Mouse (Mus musculus) v-Abl transformed pro-B cells (cell line): ENCODE results near the gene Vps26b.

ENCODE experiments used
- in situ Hi-C, 2 experiments: fragments of 400-800 bp; cut with MboI; formaldehyde crosslinking; loops; one replicate each; pipeline ENCODE4 v1.15.1; 2025; ENCODE audit not compliant: unreplicated experiment in 2 of 2

The Vps26b gene

DNA sequence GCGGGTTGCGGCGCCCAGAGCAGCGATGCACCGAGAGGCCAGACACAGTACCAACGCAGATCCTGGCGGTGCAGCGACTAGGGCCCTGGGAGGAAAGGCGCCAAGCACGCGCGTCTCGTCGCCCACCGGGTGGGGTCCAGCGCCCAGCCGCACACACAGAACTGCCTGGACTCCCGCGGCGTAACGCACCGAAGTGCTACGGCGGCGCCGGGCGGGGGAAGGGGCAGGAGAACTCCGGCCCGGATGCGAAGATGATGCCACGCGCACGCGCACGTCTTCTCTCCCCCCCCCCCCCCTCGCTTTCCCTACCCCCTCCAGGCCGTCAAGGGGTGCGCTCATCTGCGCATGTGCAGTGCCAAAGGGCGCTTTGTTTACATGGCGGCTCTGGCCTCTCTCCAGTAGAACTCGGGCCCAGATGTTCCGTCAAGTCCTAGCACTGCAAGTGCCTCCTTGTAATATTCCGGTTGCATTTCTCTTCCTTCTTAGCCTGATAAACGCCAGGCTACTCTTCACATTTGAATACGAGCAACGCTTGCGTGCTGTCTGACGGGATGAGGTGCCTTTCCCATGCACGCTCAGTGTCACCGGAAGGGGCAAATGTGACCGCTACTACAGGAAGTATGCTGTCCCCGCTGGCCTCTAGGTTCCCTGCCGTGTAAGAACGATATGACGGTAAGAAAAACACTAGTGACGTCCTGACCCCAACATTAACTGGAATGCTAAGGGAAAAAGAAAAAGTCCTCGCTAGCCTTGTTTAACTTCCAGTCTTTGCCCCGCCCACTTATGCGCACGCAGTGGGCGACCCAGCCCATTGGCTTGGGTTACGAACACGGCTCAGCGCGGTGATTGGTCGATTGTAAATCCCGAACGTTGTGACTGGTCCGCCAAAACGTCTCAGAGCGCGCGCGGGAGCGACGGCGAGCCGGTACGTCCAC, at the start of gene Vps26b, which contains the start of gene Ncapd3:
Vps26b (minus strand) TSS at position 238 of the 935 bp plus-strand sequence.
Ncapd3 (plus strand) TSS at position 348 of the 935 bp plus-strand sequence.
- in situ Hi-C loops = no loop called here

DNA sequence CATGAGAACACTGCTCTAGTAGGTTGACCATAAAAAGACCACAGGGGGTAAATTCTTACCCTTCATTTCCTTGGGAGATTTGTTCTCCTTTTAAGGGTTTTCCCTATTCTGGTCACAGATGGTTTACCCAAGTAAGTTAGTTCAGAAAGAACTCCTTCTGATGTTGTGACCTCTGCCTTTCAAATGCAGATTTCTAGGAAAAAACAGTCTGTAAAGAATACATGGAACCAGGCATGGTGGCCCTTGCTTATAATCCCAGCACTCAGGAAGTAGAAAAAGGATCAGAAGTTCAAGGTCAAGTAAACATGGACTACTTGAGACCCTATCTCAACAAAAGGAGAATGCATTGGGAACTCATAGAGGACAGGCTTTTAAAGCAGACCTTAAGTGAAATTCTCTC, 45.9 kb upstream of the Vps26b start:
- in situ Hi-C loops = no loop called here

GRCm38 (mm10) chr9:27074677-27075076, 44.8 kb upstream of the Vps26b start:
- in situ Hi-C loops = no loop called here

DNA sequence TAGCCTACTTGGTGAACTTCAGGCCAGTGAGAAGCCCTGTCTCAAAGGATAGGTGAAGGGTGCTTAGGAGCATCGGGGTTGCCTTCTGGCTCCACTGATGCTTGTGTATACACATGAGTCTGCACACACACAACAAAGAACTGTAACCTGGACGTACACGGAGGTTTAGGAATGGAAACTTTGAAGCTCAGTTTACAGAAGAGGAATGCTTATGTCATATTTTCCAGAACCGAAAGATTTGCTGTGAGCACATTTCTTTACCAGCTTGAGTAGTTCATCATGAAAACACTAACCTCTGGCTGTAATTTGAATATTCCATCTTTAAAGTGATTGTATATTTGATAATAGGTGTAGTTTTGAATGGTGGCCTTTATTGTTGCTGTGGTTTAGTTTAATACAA, 41.0 kb upstream of the Vps26b start:
- in situ Hi-C loops = no loop called here

DNA sequence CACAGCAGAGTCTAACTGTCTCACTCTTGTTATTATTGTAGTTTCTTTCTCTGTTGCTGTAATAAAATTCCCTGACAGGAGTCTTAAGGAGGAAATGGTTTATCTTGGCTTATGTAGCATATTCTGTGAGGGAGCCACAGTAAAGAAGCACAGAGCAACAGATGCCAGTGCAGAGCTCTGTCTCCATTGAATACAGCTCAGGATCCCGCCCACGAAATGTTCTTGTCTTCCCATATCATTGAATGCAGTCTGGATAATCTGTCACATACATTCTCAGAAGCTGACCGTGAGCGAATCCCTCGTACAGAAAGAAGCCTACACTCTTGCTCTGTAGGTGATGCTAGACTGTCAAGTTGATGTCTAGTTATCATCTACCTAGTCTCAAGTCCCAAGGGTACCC, 28.5 kb upstream of the Vps26b start:
- in situ Hi-C loops = no loop called here

DNA sequence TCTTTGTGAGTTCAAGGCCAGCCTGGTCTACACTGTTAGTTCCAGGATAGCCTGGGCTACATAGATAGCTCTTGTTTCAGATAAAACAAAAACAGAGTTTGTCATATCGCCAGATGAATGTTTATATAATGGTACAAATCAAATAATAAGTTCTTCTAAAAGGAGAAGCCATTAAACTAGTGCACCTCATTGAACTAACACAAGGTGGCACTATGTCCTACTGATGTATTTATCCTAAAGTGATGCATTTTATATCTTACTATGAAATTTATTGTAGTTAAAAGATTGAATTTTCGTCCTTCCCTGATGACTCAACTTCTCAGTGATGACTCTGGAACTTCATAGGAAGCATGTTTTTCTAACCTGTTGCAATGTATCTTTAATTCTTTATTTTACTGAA, 19.6 kb upstream of the Vps26b start:
- in situ Hi-C loops = no loop called here

DNA sequence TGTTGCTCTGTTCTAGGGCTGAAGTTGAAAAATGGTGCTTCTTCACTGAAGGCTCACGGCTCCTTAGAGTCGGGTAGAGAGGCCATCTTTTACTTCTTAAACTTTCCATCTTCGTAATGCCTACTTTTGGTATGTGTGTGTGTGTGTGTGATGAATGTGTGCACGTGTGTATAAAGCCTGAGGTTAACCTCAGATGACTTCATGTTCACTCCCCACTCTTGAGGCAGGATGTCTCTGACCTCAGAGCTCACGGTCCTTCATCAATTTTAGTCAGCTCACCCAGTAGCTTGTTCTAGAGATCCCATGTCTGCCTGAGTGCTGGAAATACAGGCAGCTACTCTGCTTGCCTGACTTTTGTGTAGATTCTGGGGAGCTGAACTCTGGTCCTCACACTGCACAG, 14.0 kb upstream of the Vps26b start:
- in situ Hi-C loops = no loop called here

DNA sequence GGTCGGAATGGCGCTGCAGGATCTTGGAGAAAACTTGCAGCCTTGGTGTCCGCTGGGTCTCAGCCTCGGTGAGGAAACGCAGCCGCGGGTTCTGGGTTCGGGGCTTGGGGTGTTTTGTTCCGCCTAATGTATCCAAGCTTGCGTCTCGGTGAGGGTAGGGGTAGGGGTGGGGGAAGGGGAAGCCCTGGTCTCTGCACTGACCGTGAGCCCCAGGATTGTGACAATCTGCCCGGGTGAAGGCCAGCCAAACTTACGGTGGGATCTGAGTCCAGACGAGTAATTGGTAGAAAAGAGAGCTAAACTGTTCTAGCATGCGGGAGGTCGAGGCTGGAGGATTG, 867 bp upstream of the Vps26b start:
- in situ Hi-C loops = no loop called here

DNA sequence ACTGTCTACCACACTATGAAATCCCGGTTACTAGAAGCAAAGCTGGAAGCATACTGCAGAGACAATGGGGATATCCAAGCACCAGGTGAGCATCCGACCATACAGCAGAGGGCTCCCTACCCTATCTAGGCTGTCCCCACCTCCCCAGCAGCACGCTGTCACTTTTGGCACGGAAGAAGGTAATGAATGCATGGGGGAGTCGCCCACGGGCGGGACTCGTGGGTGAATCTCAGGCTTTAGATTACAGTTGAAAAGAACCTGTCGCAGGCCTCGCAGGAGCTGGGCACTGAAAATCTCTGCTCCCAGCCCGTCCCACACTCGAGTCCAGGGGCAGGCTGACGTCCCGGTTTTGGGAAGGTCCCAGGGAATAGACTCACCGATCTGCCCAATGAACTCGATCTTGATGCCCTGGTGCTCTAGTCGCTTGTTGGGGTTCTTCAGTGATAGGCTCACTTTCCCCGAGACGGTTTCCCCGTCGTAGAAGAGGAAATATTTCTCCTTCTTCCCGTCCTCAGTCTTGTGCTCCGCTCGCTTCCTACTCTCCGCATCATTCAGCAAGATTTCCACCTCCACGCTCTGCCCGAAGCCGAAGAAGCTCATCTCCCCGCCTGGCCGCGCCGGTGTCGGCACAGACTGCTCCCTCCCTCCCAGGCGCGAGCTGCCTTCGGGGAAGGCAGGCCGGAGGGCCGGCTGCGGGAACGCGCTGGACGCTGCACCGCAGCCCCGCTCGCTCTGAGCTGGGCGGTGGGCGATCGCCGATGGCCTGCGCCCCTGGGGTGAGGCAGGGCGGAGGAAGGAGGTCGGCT, 640 bp downstream of the Vps26b start:
- in situ Hi-C loops = no loop called here

DNA sequence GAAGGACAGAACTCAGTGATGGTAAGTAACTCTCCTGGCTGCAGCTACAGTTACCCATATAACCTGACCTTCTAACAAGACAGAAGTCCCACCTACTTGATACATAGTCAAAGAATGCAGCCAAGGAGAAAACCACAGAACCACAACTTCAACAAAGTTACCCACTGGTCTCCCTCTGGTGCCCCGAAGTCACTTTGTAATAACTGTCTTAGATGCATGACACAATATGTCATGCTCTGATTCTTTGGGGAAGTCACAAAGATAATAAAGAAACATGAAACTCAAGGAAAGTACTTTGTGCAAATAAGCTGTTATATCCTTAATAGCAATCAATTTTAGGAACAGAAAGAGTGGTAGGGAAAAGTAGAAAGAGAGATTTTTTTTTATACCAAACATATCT, 3.2 kb downstream of the Vps26b start:
- in situ Hi-C loops = no loop called here

DNA sequence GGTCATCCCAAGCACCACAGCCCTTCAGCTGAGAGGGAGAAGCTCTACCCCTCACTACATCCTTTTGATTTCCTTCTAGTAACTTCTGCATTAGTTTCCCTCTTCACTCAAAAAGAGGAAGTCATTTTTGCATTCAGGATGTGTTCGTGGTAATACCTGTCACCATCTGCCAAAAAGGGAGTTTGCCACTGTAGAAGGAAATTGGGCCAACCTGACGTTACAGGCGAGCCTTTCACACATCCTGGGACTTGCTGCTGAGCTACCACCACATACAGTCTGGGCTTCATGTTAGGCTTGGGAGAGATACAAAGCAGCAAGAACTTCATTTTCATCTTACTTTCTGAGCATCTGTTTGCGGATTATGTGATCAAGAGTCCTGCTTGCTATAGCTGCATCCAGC, 6.2 kb downstream of the Vps26b start:
- in situ Hi-C loops = loop anchor here in 1 of 2 experiments (25.0 kb wide), 1 partner anchor 1886 kb away; no protein-coding TSS in a partner anchor

GRCm38 (mm10) chr9:27018961-27019360, 10.9 kb downstream of the Vps26b start:
- in situ Hi-C loops = loop anchor here in 1 of 2 experiments (25.0 kb wide), 1 partner anchor 1882 kb away; no protein-coding TSS in a partner anchor

DNA sequence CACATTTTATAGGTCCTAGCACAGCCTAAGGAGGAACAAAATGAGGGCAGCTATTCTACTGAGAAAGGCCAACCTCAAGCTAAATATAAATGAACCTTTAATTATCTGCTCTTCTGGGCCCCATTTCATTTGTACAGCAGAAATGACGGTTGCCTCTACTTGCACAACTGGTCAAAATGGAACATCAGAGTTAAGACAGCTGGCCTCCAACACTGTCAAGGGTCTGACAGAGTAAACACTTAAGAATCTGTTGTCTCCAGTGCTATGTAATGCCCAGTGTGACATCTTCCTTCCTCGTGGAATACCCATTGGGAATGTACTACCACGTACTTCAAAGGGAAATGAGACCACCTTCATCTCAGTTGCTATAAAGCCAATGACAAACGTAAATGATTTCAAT, 18.3 kb downstream of the Vps26b start:
- in situ Hi-C loops = loop anchor here in 1 of 2 experiments (25.0 kb wide), 1 partner anchor 1874 kb away; no protein-coding TSS in a partner anchor

DNA sequence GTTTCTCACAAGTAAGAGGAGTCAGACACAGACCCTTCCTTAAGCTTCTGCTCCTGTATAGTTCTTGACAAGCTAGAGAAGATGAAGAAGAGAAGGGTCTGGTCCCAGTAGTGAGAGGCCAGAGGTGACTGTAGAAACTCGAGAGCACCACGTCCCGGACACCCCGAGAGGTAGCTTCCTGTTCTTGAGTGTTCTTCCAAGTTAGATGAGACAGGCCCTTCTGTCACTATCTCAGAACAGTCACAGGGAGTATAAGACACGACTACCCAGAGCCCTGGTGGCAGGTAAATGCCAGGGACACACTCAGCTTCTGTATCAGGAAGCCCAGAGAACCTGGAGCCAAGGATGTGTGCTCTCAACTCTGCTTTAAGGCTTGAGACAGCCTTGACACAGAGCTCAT, 20.6 kb downstream of the Vps26b start:
- in situ Hi-C loops = loop anchor here in 1 of 2 experiments (25.0 kb wide), 1 partner anchor 1872 kb away; no protein-coding TSS in a partner anchor

DNA sequence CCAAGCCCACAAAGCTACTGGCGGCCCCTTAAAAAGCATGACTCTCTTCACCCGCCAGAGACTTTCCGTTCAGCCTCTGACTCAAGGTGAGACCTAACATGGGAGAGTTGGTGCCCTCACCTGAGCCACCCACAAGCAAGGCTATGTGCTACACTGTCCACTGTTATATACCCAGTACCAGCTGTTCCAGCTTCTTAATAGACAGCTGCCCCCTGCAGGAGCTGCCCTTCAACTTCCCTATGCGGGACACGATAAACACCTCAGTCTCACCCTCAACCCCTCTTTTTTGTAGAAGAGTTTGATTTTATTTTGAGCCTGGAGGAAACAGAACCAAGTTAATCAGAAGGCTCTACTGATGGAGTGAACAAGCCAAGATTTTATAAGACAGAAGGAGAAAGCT, 23.0 kb downstream of the Vps26b start:
- in situ Hi-C loops = loop anchor here in 1 of 2 experiments (25.0 kb wide), 1 partner anchor 1870 kb away; no protein-coding TSS in a partner anchor

DNA sequence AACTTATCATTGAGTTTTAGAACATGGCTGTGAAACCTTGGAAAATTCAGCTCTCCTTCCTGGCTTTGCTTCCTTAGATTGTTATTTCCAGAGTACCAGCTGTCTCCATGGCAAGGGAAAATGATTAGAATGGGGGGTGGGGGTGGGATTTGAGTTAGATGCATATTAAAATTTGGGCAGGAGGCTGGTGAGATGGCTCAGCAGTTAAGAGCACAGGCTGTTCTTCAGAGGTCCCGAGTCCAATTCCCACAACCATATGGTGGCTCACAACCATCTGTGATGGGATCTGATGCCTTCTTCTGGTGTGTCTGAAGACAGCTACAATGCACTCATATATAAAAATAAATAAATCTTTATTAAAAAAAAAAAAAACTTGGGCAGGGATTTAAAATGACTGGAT, 23.9 kb downstream of the Vps26b start:
- in situ Hi-C loops = loop anchor here in 1 of 2 experiments (25.0 kb wide), 1 partner anchor 1869 kb away; no protein-coding TSS in a partner anchor

DNA sequence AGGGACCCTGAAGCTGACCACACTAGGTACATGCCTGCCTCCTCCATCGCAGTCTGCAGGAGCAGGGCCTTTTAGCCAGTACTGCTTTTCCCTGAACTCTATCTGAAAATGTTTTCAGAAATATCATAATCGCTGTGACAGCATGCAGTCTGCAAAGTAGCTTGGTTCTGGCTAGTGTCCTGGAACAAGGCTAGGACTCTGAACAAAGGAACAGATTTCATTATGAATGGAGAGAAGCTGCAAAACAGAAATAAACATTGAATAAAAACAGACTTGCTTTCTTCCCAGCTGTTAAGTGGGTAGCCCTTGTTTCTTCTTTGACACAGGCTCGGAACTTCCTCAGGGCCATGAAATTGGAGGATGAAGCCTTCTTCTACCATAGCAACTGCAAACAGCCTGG, 24.6 kb downstream of the Vps26b start:
- in situ Hi-C loops = loop anchor here in 1 of 2 experiments (25.0 kb wide), 1 partner anchor 1868 kb away; no protein-coding TSS in a partner anchor

- in situ Hi-C loops = loop anchor here in 1 of 2 experiments (25.0 kb wide), 1 partner anchor 1862 kb away; no protein-coding TSS in a partner anchor
These were observed 30.1 kb downstream of the Vps26b start, which contains the start of the genes Acad8 and Thyn1 for GRCm38 (mm10) chr9:26999461-27000395. Acad8 (minus strand) TSS chr9:26999566. Thyn1 (plus strand) TSS chr9:26999710.

DNA sequence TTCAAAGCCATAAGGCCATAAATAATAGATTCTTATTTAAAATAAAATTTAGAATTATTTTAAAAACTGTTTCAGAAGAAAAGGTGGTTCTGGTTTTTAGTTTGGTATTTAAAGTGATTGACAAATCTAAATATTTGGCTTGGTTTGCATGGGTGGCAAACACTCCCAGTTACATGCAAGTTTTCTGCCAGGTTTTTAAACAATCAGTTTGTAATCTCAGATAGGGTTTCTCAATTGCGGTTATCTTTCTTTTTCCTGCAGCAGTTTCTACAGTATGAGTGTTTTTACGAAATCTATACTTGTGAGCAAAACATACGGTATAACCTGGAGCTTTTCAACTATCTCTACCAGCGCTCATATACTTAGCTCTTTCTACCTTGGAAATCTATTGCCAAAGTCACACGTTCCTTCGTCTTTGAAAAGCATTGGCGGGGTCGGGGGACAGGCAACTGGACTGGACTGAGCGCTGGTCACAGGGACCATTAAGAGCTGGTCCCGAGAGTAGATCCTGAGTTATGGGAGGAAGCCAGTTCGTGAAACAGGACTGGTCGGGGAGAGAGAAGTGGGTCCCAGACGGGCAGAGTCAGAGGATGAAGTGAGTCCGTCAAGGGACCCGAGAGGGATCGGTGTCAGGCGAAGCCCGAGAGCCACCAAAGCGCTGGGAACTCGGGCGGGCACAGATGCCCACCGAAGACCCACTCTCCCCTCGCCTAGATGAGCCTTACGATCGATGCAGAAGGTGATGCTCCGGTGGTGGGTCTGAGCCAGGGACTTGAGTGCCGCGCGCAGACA, 31.0 kb downstream of the Vps26b start:
- in situ Hi-C loops = no loop called here
